Mouse (Mus musculus) stomach, postnatal 0 days (tissue): ENCODE results near the gene Hmx2. TPM values are rescaled to one million over a fixed set of nuclear protein-coding genes. Genes with fewer than 3 reads are reported as not detected.

Source experiments
- ATAC-seq: fragments of 200-750 bp; cut with Nextera tagmentation; 2 replicates; pipeline ENCODE4 v1.8.0; 2017; ENCODE audit not compliant: low FRiP score, low TSS enrichment
- DNase-seq: peaks from one replicate; pipeline ENCODE4 v3.0.0-alpha.2; 2016; ENCODE audit warnings: low spot score
- H3K27ac ChIP-seq: fragments of 300-500 bp; sonication (generic); replicated peaks from 2 replicates; pipeline ENCODE4 v1.5.1; 2014; ENCODE audit warnings: mild to moderate bottlenecking, control low read depth
- H3K27me3 ChIP-seq: fragments of 300-500 bp; sonication (generic); 2 replicates; pipeline ENCODE4 v1.6.1; 2014; ENCODE audit warnings: low read length; ENCODE audit not compliant: control insufficient read depth, insufficient read depth
- H3K36me3 ChIP-seq: fragments of 300-500 bp; sonication (generic); 2 replicates; pipeline ENCODE4 v1.6.1; 2014; ENCODE audit warnings: low read length, mixed read lengths; ENCODE audit not compliant: control insufficient read depth, insufficient read depth
- H3K4me1 ChIP-seq: fragments of 300-500 bp; sonication (generic); replicated peaks from 2 replicates; pipeline ENCODE4 v1.6.1; 2014; ENCODE audit warnings: antibody characterized with exemption; ENCODE audit not compliant: control insufficient read depth, insufficient read depth
- H3K4me2 ChIP-seq: fragments of 300-500 bp; sonication (generic); replicated peaks from 2 replicates; pipeline ENCODE4 v1.6.1; 2014; ENCODE audit warnings: low read depth, mild to moderate bottlenecking, control low read depth, moderate library complexity
- H3K4me3 ChIP-seq: fragments of 300-500 bp; sonication (generic); 2 replicates; pipeline ENCODE4 v1.5.1; 2014; ENCODE audit warnings: low read depth, low read length, control low read depth
- H3K9ac ChIP-seq: fragments of 300-500 bp; sonication (generic); 2 replicates; pipeline ENCODE4 v1.6.1; 2014; ENCODE audit warnings: mild to moderate bottlenecking, low read length, control low read depth, mixed read lengths
- H3K9me3 ChIP-seq: fragments of 300-500 bp; sonication (generic); 2 replicates; pipeline ENCODE4 v1.6.1; 2016; ENCODE audit warnings: low read length; ENCODE audit not compliant: control insufficient read depth
- CTCF ChIP-seq: IDR thresholded peaks from 2 replicates; pipeline ENCODE4 v1.5.1; 2016; ENCODE audit warnings: antibody characterized with exemption, low read depth, mild to moderate bottlenecking, moderate library complexity
- EP300 ChIP-seq: optimal IDR thresholded peaks from 2 replicates; pipeline ENCODE3; 2016; ENCODE audit warnings: antibody characterized with exemption
- WGBS: fragments of 180-500 bp; shearing (Covaris S2); extraction: QIAGEN DNeasy Blood & Tissue Kit; methylation state at CpG from one replicate; pipeline ENCODE4 v1.1.7; 2014; 5-methylcytosine and 5-hydroxymethylcytosine counted together
- polyA plus RNA-seq: library from polyadenylated mRNA; unstranded; fragments of >200 nt; fragmentation: Nextera tagmentation; extraction: Ambion mirVana; gene quantifications from 2 replicates; pipeline ENCODE4 v1.2.1, GENCODE M21; 2015

The Hmx2 gene
- polyA plus RNA-seq = 0.34 and 0.74 TPM in 2 replicates

GRCm38 (mm10) chr7:131548473-131548872 lies at the start of gene Hmx2:
Gene Hmx2, plus strand, starts transcription at chr7:131548773.
- TF ChIP-seq EP300 (no peak), CTCF (no peak)
- Histone ChIP-seq H3K4me3 (no peak within 1 kb of the TSS), H3K9me3 (no peaks in the 10 kb centered on the region), H3K4me1 (no peaks in the 10 kb centered on the region), H3K9ac (no peak within 1 kb of the TSS), H3K4me2 (no peak within 1 kb of the TSS), H3K27ac (no peak within 1 kb of the TSS), H3K36me3 (no peaks in the 10 kb centered on the region), H3K27me3 (peaks cover 52% of the 10 kb centered on the region)
- no peak for ATAC-seq
- 7% methylated on average over 3 of the region's 3 CpGs for WGBS
- DNase-seq = no peak

DNA sequence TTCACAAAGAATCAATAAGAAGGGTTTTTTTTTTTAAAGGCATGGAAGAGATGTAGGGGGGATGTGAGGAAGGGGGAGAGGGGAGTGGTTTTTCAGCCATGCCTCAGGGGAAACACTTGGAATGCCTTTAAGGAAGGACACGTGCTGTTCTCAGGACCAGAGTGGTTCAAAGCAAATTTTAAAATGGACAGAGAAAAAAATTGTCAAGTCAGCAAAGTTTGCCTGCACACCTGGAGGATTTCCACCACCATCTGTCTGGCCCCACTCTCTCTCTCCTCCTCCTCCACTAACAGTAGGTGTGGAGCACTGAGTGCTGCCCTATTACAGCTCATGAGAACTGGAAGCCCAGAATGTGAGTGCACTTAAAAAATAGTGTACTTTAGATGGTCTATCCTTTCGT lies 44.8 kb upstream of the Hmx2 start:
- no peaks in the 10 kb centered on the region for H3K36me3 ChIP-seq
- TF ChIP-seq EP300 (no peak), CTCF (no peak)
- H3K9me3 ChIP-seq = no peaks in the 10 kb centered on the region
- no peak for ATAC-seq
- H3K27me3 ChIP-seq = no peaks in the 10 kb centered on the region
- H3K9ac ChIP-seq = no peak overlapping the region
- DNase-seq = no peak
- H3K4me1 ChIP-seq = no peaks in the 10 kb centered on the region
- 70% methylated on average over 2 of the region's 2 CpGs for WGBS
- H3K4me3 ChIP-seq = no peak overlapping the region
- no peak overlapping the region for H3K27ac ChIP-seq
- H3K4me2 ChIP-seq = no peak overlapping the region

- H3K4me2 ChIP-seq = no peak overlapping the region
- H3K27me3 ChIP-seq = peaks cover 27% of the 10 kb centered on the region
- H3K4me1 ChIP-seq = peaks cover 8% of the 10 kb centered on the region
- peak; percentile 72; the same call in 1 of the 2 replicates for ATAC-seq
- H3K9ac ChIP-seq = no peak overlapping the region
- DNase-seq = peak; percentile 87
- TF ChIP-seq EP300 (no peak), CTCF (peak; percentile 93)
- H3K36me3 ChIP-seq = no peaks in the 10 kb centered on the region
- H3K9me3 ChIP-seq = no peaks in the 10 kb centered on the region
- H3K4me3 ChIP-seq = no peak overlapping the region
- under 1% methylated on average over 7 of the region's 7 CpGs for WGBS
- no peak overlapping the region for H3K27ac ChIP-seq
These were observed 8.6 kb upstream of the Hmx2 start for GRCm38 (mm10) chr7:131539979-131540378.

DNA sequence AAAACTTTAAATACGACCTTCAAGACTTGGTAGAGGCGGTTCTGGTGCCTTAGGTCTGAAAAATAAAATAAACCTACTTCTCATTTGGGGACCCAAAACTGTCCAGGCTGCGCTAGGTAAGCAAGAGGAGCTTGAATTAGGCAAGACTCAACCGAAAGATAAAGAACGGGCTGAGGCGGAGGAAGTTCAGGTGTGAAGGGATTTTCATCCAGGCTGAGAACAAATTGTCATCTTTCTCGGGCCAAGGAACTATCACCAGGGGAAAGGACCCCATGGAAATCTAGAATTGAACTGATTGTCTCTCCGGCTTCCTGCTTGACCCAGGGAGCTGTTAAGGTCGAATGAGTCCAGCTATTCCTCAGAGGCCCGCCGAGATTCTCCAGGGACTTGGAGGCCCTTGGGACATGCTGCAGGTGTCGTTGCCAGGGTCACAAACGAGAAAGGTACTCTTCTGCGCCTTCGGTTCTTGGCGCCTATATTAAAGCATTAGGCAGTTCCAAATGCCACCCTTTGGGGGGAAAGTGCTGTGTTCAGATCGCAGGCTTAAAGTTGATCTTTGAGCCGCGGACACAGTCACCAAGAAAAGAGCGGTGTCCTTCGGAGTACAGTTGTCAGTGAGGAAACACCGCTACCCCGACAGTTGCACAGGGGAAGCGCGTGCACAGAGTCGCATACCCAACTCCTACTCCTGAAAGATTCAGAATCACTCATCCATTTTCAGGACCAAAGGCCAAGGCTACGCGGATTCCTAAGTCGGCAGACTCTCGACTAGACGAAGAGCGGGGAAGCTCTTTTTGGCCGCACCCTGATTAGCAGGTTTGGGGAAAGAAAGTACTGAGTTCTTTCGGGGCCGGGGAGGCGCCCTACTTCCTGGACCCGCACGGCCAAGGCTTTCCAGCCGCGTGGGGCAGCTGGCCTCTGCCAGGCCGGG lies 7.1 kb upstream of the Hmx2 start:
- H3K9ac ChIP-seq = no peak overlapping the region
- H3K27me3 ChIP-seq = peaks cover 37% of the 10 kb centered on the region
- peak overlapping the region; percentile 54 for H3K4me2 ChIP-seq
- TF ChIP-seq EP300 (no peak), CTCF (no peak)
- no peaks in the 10 kb centered on the region for H3K9me3 ChIP-seq
- H3K4me3 ChIP-seq = peak overlapping the region; percentile 36
- H3K36me3 ChIP-seq = no peaks in the 10 kb centered on the region
- no peak overlapping the region for H3K27ac ChIP-seq
- ATAC-seq (no peak), DNase-seq (peak; percentile 16)
- H3K4me1 ChIP-seq = peaks cover 8% of the 10 kb centered on the region
- WGBS = 4% methylated on average over 41 of the region's 41 CpGs

DNA sequence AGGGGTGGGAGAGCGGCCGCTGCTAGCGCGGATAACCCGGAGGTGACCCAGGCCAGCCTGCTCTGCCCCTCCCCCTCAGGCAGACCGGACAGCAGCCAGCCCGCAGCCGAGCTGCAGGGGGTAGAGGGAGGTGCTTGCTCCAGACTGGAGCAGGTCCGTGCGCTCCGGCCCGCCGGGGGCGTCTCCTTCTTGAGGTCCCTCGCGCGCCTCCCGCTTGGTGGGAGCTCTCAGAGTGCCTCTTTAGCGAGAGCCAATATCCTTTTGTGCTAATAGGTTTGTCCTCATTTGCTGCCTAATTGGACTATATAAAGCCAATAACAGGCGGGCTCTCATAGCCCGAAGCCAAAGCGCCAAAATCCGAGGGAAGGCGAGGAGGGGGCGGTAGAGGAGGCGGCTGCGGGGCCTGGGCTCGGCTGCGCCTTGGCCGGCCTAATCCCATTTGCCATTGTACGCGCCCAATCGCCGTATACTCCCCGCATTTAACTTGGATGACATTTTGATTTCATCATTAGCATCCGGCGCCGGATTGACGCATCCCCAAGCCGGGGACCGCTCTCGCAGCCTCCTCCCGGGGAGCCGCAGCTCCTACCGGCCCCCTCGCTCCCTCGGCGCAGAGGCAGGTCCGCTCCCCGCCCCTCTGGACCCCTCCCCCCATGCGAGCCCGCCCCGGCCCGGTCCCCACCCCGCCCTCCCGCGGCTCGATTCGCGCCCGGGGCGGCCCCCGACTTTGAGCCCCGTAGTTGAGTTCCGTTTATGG lies 6.3 kb upstream of the Hmx2 start, which contains the start of gene Hmx3:
Gene Hmx3, plus strand, starts transcription at position 753 of the 757 bp plus-strand sequence.
- ATAC-seq (no peak), DNase-seq (peak; percentile 21)
- no peak within 1 kb of the TSS for H3K9ac ChIP-seq
- no peaks in the 10 kb centered on the region for H3K9me3 ChIP-seq
- TF ChIP-seq EP300 (no peak), CTCF (no peak)
- peaks cover 37% of the 10 kb centered on the region for H3K27me3 ChIP-seq
- under 1% methylated on average over 62 of the region's 65 CpGs for WGBS
- peak within 1 kb of the TSS; percentile 54 for H3K4me2 ChIP-seq
- peak within 1 kb of the TSS; percentile 36 for H3K4me3 ChIP-seq
- H3K27ac ChIP-seq = no peak within 1 kb of the TSS
- no peaks in the 10 kb centered on the region for H3K36me3 ChIP-seq
- H3K4me1 ChIP-seq = peaks cover 8% of the 10 kb centered on the region
